Mouse (Mus musculus): ENCODE data around the gene Tnni2.

Gene Tnni2

DNA sequence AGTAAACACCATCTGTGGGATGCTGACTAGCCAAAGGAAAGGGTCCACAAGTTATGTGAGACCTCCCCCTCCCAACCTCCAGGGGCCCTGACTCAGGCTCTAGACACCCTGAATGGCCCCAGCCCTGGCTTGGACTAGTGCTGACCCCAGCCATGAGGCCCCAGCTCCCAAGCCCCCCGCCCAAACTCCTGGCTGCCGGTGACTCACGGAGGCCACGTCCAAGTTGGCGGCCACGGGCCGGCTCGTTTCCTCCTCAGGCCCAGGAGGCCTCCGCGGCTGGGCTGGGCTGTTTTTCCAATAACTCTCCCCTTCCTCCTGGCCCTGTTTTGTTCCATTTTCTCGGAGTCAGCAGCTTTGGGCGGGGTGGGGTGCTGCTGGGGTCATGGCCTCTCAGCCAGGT, 43.2 kb downstream of the Tnni2 start:
- no peak for DNase-seq (ENCODE audit: low read depth)

DNA sequence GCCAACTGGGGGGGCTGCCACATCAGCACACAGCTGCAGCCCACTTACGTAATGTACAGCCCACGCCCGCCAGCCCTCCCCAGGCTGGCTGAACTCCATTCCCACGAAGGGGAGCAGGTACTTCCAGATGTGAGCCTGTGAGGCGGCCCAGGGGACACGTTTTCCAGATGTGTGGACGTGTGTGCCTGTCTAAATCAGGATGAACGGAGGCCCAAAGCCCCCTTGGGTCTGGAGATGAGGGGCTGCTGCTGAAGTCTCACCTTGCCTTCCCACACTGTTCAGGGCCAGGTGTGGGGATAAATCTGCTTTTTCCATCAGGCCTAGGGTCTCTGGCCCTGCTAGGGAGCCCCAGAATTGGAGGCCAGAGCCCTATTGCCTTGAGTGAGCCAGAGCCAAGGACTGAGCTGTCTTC, 45.1 kb downstream of the Tnni2 start:
- DNase-seq (ENCODE audit: low read depth) = no peak

DNA sequence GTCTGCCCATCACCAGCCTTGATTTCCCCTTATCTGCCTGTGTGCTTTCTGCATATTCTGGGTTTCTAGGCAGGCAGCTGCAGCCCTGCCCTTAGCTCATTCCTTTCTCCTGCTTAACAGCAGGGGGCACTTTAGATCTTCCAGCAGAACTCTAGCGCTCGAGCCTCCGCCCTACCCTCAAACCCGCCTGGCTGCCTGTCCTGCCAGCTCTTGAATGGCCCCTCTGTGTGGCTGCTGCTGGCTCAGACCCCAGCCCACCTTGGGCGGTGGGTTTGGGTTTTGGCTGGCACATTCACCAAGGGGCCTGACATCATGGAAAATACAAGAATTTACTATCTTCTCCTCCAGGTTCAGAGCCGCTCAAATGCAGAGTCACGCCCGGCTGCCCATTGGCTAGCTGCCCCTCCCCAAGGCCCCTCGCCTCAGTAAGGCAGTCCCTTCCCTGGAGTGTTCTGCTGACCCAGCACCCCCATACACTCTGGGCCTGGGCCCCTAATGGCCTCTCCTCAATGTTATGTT, 45.8 kb downstream of the Tnni2 start:
- no peak for DNase-seq (ENCODE audit: low read depth)

DNA sequence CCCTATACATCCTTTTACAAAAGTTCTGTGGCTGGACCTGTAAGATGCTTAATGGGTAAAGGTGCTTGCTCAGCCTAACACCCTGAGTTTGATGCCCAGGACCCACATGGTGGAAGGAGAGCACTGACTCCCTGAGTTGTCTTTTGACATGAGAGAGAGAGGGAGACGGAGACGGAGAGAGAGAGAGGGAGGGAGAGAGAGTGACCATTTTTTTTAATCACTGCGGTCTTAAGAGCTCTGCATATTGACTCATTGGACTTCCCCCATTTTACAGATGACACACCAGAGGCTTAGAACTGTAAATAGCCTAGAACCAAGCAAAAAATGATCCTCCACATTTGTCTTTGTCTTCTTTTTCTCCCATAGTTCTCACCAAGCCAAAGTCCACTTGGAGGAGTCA, 46.4 kb downstream of the Tnni2 start:
- DNase-seq (ENCODE audit: low read depth) = no peak

DNA sequence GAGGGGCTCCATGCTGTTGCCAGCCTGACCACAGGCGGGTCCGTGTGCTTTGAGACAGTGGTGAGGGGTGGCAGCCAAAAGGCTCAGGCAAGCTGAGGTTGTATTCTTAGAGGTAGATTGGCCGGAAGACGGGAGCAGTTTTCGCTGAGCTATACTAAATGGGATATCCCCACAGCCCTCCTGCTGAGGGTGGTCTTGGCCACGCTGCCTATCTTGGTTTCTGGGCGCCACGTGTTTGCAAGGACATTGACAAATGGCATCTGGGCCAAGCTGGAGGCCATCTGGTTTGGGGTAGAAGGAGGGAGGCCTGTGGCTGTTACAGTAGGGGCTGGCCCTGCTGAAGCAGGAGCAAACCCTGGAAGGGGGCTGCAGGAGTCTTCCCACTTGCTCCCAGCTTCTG, 51.9 kb downstream of the Tnni2 start:
- no peak for DNase-seq (ENCODE audit: low read depth)
